Mouse (Mus musculus): ENCODE measurements around the gene Enho. TPM values are rescaled to one million over a fixed set of nuclear protein-coding genes. Genes with fewer than 3 reads are reported as not detected.

The Enho gene
- total RNA-seq, 1 experiment: 5.8 TPM

- H3K9me3 ChIP-seq (ENCODE audit: control insufficient read depth, insufficient read depth, low read depth, low read length): no peaks in the 10 kb centered on the region
- H3K27ac ChIP-seq (ENCODE audit: insufficient read depth, low read depth, low read length, poor library complexity, severe bottlenecking): no peak overlapping the region
- no peak for DNase-seq (ENCODE audit: low read depth, low spot score)
- H3K9ac ChIP-seq (ENCODE audit: insufficient read depth, low read depth, low read length, poor library complexity, severe bottlenecking): no peak overlapping the region
- in situ Hi-C loops (cut with MboI; ENCODE audit: low sequenced_read_pairs in 2 of 2, unreplicated experiment in 2 of 2): no loop called here
- no peaks in the 10 kb centered on the region for H3K36me3 ChIP-seq (ENCODE audit: control insufficient read depth, insufficient read depth, low read length, poor library complexity, severe bottlenecking)
- H3K4me1 ChIP-seq (ENCODE audit: control insufficient read depth in 2 of 2, insufficient read depth in 2 of 2, low read length in 2 of 2, poor library complexity in 1 of 2): peaks cover 0 to 3% of the 10 kb centered on the region in 2 experiments; a peak in 1 of 4 replicates
- TF ChIP-seq MAFK (IDR thresholded peaks at IDR 0.05; ENCODE audit: insufficient read depth, low read depth, low read length): no peak
- TF ChIP-seq ZC3H11A (IDR thresholded peaks at IDR 0.05; ENCODE audit: borderline replicate concordance, low read depth, low read length): no peak
- no peak for TF ChIP-seq HCFC1 (IDR thresholded peaks at IDR 0.05; ENCODE audit: borderline replicate concordance, insufficient read depth, low read length)
- no peak for TF ChIP-seq ZNF384 (IDR thresholded peaks at IDR 0.05; ENCODE audit: low read depth, low read length)
- no peak for TF ChIP-seq CHD2 (IDR thresholded peaks at IDR 0.05; ENCODE audit: low read depth, low read length)
- H3K4me3 ChIP-seq (ENCODE audit: insufficient read depth in 1 of 2, low read depth in 1 of 2, low read length in 2 of 2, poor library complexity in 1 of 2, severe bottlenecking in 1 of 2): no peak overlapping the region
Observed at GRCm38 (mm10) chr4:41645488-41645887, 5.4 kb upstream of the Enho start.

DNA sequence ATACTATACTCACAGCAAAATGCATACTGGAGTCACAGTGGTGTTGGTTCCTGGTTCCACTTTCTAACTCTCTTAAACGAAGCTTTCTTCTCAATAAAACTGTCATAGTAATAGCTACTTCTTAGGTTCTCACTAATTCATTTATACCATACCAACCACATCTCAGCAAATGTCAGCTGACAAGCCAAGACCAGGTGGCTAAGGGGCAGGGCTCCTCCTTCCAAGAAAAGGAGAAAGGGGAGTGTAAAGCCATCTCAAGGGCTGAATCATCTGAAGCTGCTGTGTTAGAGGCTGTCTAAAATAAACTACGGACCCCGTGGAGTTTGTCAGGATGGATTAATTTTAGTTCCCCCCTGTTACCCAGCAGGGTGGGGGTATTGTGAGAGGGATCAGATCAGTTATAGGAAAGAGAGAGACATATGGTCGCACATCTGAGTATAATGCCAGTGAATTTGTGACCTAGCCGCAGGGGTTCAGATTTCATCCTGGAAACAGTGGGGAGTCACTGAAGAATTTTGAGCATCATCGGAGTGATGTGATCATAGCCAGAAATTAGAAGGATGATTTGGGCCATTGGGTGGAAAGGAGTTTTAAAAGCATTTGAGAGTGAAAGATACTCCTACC is 1.2 kb upstream of the Enho start:
- no peak overlapping the region for H3K4me3 ChIP-seq (ENCODE audit: insufficient read depth in 1 of 2, low read depth in 1 of 2, low read length in 2 of 2, poor library complexity in 1 of 2, severe bottlenecking in 1 of 2)
- TF ChIP-seq MAFK (IDR thresholded peaks at IDR 0.05; ENCODE audit: insufficient read depth, low read depth, low read length): no peak
- no peak for TF ChIP-seq ZC3H11A (IDR thresholded peaks at IDR 0.05; ENCODE audit: borderline replicate concordance, low read depth, low read length)
- no peak for TF ChIP-seq CHD2 (IDR thresholded peaks at IDR 0.05; ENCODE audit: low read depth, low read length)
- TF ChIP-seq HCFC1 (IDR thresholded peaks at IDR 0.05; ENCODE audit: borderline replicate concordance, insufficient read depth, low read length): no peak
- no peak for TF ChIP-seq ZNF384 (IDR thresholded peaks at IDR 0.05; ENCODE audit: low read depth, low read length)
- no peaks in the 10 kb centered on the region for H3K36me3 ChIP-seq (ENCODE audit: control insufficient read depth, insufficient read depth, low read length, poor library complexity, severe bottlenecking)
- no peak overlapping the region for H3K9ac ChIP-seq (ENCODE audit: insufficient read depth, low read depth, low read length, poor library complexity, severe bottlenecking)
- no peak overlapping the region for H3K27ac ChIP-seq (ENCODE audit: insufficient read depth, low read depth, low read length, poor library complexity, severe bottlenecking)
- in situ Hi-C loops (cut with MboI; ENCODE audit: low sequenced_read_pairs in 2 of 2, unreplicated experiment in 2 of 2): no loop called here
- no peaks in the 10 kb centered on the region for H3K9me3 ChIP-seq (ENCODE audit: control insufficient read depth, insufficient read depth, low read depth, low read length)
- DNase-seq (ENCODE audit: low read depth, low spot score): no peak
- peaks cover 2% of the 10 kb centered on the region in 2 experiments; a peak in 2 of 4 replicates for H3K4me1 ChIP-seq (ENCODE audit: control insufficient read depth in 2 of 2, insufficient read depth in 2 of 2, low read length in 2 of 2, poor library complexity in 1 of 2)

GRCm38 (mm10) chr4:41639214-41639841 is 796 bp downstream of the Enho start:
- Histone ChIP-seq H3K4me1 (ENCODE audit: control insufficient read depth in 2 of 2, insufficient read depth in 2 of 2, low read length in 2 of 2, poor library complexity in 1 of 2) (peaks cover 2% of the 10 kb centered on the region in 2 experiments; a peak in 2 of 4 replicates), H3K4me3 (ENCODE audit: insufficient read depth in 1 of 2, low read depth in 1 of 2, low read length in 2 of 2, poor library complexity in 1 of 2, severe bottlenecking in 1 of 2) (peak overlapping the region; percentile 73 to 77), H3K9me3 (ENCODE audit: control insufficient read depth, insufficient read depth, low read depth, low read length) (no peaks in the 10 kb centered on the region), H3K36me3 (ENCODE audit: control insufficient read depth, insufficient read depth, low read length, poor library complexity, severe bottlenecking) (no peaks in the 10 kb centered on the region), H3K9ac (ENCODE audit: insufficient read depth, low read depth, low read length, poor library complexity, severe bottlenecking) (peak overlapping the region; percentile 73), H3K27ac (ENCODE audit: insufficient read depth, low read depth, low read length, poor library complexity, severe bottlenecking) (no peak overlapping the region)
- no peak for TF ChIP-seq ZNF384 (IDR thresholded peaks at IDR 0.05; ENCODE audit: low read depth, low read length)
- no peak for TF ChIP-seq HCFC1 (IDR thresholded peaks at IDR 0.05; ENCODE audit: borderline replicate concordance, insufficient read depth, low read length)
- no peak for TF ChIP-seq ZC3H11A (IDR thresholded peaks at IDR 0.05; ENCODE audit: borderline replicate concordance, low read depth, low read length)
- TF ChIP-seq MAFK (IDR thresholded peaks at IDR 0.05; ENCODE audit: insufficient read depth, low read depth, low read length): no peak
- TF ChIP-seq CHD2 (IDR thresholded peaks at IDR 0.05; ENCODE audit: low read depth, low read length): no peak
- in situ Hi-C loops (cut with MboI; ENCODE audit: low sequenced_read_pairs in 2 of 2, unreplicated experiment in 2 of 2): no loop called here
- no peak for DNase-seq (ENCODE audit: low read depth, low spot score)

GRCm38 (mm10) chr4:41638828-41639213 is 1.3 kb downstream of the Enho start:
- Histone ChIP-seq H3K9me3 (ENCODE audit: control insufficient read depth, insufficient read depth, low read depth, low read length) (no peaks in the 10 kb centered on the region), H3K27ac (ENCODE audit: insufficient read depth, low read depth, low read length, poor library complexity, severe bottlenecking) (no peak overlapping the region), H3K9ac (ENCODE audit: insufficient read depth, low read depth, low read length, poor library complexity, severe bottlenecking) (no peak overlapping the region), H3K4me1 (ENCODE audit: control insufficient read depth in 2 of 2, insufficient read depth in 2 of 2, low read length in 2 of 2, poor library complexity in 1 of 2) (peaks cover 2% of the 10 kb centered on the region in 2 experiments; a peak in 2 of 4 replicates), H3K36me3 (ENCODE audit: control insufficient read depth, insufficient read depth, low read length, poor library complexity, severe bottlenecking) (no peaks in the 10 kb centered on the region), H3K4me3 (ENCODE audit: insufficient read depth in 1 of 2, low read depth in 1 of 2, low read length in 2 of 2, poor library complexity in 1 of 2, severe bottlenecking in 1 of 2) (no peak overlapping the region)
- in situ Hi-C loops (cut with MboI; ENCODE audit: low sequenced_read_pairs in 2 of 2, unreplicated experiment in 2 of 2): no loop called here
- TF ChIP-seq ZC3H11A (IDR thresholded peaks at IDR 0.05; ENCODE audit: borderline replicate concordance, low read depth, low read length): no peak
- no peak for TF ChIP-seq ZNF384 (IDR thresholded peaks at IDR 0.05; ENCODE audit: low read depth, low read length)
- no peak for TF ChIP-seq MAFK (IDR thresholded peaks at IDR 0.05; ENCODE audit: insufficient read depth, low read depth, low read length)
- TF ChIP-seq CHD2 (IDR thresholded peaks at IDR 0.05; ENCODE audit: low read depth, low read length): no peak
- no peak for TF ChIP-seq HCFC1 (IDR thresholded peaks at IDR 0.05; ENCODE audit: borderline replicate concordance, insufficient read depth, low read length)
- no peak for DNase-seq (ENCODE audit: low read depth, low spot score)
